Mouse (Mus musculus) Muller cell, postnatal 12 days (primary cell): ENCODE measurements around the gene Rnf135.
"Not testable (repeated sequence)": the region's sequence is repeated elsewhere in the genome, so short reads cannot be mapped to it uniquely, and the experiment has no call there.

Source experiments
- DNase-seq: peaks from one replicate; pipeline ENCODE4 v3.0.0-alpha.2; 2015; ENCODE audit errors: inconsistent ontology term

Rnf135 gene

DNA sequence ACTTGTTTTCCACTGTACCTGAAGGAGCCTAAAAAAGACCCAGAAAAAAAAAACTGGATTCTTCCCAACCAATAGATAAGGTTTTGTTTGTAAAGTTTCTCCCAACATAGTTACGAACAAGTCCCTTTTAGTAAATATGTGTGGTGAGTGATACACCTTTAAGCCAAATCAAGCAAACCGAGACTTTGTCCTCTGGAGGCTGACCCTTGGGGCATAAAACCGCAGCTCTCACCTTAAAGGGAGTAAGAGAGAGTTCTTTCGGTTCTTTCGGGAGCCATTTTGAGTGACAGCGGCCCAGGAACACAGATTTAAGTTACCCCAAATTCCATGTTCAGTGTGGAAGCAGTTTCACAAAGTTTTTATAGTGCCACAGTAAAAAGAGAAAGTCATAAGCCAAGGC is 18.6 kb downstream of the Rnf135 start:
- DNase-seq, result no peak

GRCm38 (mm10) chr11:80204037-80204436 is 20.4 kb downstream of the Rnf135 start:
- no peak for DNase-seq

- DNase-seq, result no peak
These were observed 21.3 kb downstream of the Rnf135 start for GRCm38 (mm10) chr11:80204941-80205340.

DNA sequence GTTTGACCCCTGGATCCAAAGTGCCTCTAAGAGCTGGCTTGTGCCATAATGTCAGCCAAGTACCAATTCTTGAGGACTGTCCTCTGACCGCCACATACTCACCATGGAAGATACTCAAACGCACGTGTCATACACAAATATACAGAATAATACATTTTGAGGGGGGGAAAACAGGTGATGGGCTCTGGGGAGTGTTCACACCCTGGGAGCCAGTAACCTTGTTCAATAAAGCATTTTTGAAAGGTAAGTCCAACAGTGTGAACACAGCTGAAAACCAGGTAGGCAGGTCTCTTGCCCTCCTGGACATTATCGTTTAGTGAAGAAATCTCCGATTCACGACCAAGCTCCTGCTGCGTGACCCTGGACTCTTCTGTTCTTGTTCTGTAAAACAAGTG is 24.8 kb downstream of the Rnf135 start:
- DNase-seq, result no peak

DNA sequence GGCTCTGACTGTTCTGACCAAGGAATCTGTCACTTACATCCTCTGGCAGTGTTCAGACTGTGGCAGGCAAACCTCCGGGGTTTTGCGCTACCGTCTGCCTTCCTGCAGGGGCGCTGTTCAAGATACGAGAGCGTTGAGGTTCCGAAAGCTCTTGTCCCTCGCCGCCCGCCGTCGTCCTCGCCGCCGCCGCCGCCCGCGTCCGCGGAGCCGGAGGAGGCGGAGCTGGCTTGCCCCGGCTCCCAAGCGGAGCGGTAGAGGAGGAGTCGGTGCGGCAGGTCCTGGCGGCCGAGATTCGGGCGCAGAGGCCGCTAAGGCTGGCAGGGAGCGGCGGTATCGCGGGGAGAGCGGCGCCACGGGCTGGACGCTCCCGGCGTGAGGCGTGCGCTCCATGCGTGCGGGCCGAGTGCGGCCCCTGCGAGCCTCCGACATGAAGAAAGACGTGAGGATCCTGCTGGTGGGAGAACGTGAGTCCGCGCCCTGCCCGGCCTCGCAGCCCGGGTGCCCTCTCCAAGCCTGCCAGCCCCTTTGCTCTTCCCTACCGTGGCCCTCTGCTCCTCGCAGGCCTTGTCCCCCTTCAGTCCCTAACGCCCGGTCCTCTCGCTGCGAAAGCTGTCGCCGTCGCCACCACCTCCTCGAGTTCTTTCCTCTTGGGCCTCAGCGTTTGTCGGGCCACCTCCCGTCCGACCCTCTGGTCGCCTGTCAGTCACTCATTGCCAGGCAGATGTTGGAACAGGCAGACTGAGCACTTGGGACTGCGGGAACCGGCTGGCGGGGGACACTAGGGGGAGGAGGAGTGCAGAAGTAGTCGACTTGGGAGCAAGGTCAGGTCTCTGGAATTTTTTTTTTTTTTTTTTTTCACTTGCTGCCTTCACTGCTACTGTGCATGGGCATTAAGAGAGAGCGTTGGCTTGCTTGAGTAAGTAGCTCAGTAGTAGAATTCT is 25.5 kb downstream of the Rnf135 start, which contains the start of gene Rhot1:
Rhot1 (plus strand) TSS at position 160 of the 941 bp plus-strand sequence.
- DNase-seq, result peak; percentile 98

GRCm38 (mm10) chr11:80210321-80210720 is 26.7 kb downstream of the Rnf135 start:
- DNase-seq, result no peak

GRCm38 (mm10) chr11:80212282-80212681 is 28.6 kb downstream of the Rnf135 start:
- DNase-seq, result no peak

DNA sequence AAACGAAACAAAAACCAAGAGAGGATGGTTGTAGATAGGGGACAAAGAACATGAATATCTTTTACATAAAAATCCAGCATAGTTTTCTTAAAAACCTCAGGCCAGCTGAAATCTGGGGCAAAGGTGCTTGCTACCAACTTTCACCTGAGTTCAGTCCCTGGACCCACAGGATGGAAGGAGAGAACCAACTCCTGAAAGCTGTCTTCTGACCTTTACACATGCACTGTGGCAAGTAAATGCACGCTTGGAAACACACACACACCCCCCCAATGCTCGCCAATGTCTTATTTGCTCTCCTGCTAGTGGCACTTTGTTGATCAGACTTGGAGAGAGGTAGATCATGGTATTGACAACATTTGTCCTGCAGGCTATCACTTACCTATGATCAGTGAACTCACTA is 31.6 kb downstream of the Rnf135 start:
- DNase-seq, result no peak

GRCm38 (mm10) chr11:80218657-80219293 is 35.1 kb downstream of the Rnf135 start:
- no peak for DNase-seq

- not testable (repeated sequence) for DNase-seq
These were observed 46.4 kb downstream of the Rnf135 start for GRCm38 (mm10) chr11:80230066-80230465.

GRCm38 (mm10) chr11:80237278-80237677 is 53.6 kb downstream of the Rnf135 start:
- no peak for DNase-seq

GRCm38 (mm10) chr11:80238306-80238705 is 54.7 kb downstream of the Rnf135 start:
- DNase-seq, result no peak

DNA sequence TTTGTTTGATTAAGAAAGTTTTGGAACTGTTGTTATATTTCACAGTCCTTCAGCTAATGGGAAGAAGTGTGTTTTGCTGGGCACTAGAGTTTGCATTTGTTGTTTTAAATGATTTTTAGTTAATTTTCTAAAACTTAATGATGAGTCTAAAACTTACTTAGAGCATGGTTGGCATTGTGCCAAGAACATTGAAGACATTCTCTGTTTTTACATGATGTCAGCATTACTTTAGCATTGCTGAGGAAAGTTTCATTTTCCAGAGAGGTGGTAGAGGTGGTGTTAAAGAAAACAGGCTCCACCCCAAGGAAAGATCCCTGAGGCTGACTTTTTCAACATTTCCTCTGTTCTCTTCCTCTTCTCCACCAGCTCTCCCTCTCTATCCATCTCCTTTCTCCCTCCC is 63.4 kb downstream of the Rnf135 start:
- DNase-seq, result no peak

DNA sequence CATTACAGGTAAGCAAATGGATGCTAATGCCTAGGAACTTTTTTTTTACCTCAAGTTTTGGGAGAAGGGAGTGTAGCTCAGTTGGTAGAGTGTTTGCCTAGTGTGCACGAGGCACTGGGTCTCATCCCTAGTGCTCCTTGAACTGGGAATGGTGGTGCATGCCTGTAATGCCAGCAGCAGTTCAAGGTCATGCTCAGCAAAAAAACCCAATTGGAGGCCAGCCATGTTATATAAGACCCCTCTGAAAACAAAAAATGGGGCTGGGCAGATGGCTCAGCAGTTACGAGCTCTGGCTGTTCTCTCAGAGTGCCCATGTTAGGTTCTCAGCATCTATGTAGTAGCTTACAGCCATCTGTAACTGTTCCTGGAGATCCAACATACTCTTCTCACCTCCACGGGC is 64.9 kb downstream of the Rnf135 start:
- no peak for DNase-seq
